Mouse (Mus musculus) thymus, adult 2 months (tissue): ENCODE measurements around the gene Gse1. TPM values are rescaled to one million over a fixed set of nuclear protein-coding genes. Genes with fewer than 3 reads are reported as not detected.

Experiments used
- DNase-seq: peaks from one replicate; pipeline ENCODE4 v3.0.0; 2021
- H3K27ac ChIP-seq: fragments of 200-500 bp; 2 replicates; pipeline ENCODE4 v1.5.1; 2012; ENCODE audit warnings: low read length, control low read depth; ENCODE audit not compliant: control insufficient read depth, insufficient read depth
- H3K27me3 ChIP-seq: fragments of 200-500 bp; 2 replicates; pipeline ENCODE4 v1.6.1; 2012; ENCODE audit warnings: mild to moderate bottlenecking, low read length, moderate library complexity, mixed read lengths; ENCODE audit not compliant: control insufficient read depth, insufficient read depth
- H3K36me3 ChIP-seq: fragments of 200-500 bp; 2 replicates; pipeline ENCODE4 v1.6.1; 2012; ENCODE audit warnings: mild to moderate bottlenecking, low read length, moderate library complexity; ENCODE audit not compliant: control insufficient read depth, insufficient read depth
- H3K4me1 ChIP-seq: fragments of 200-500 bp; replicated peaks from 2 replicates; pipeline ENCODE4 v1.6.1; 2012; ENCODE audit warnings: low read length; ENCODE audit not compliant: control insufficient read depth, insufficient read depth
- H3K4me3 ChIP-seq: fragments of 200-500 bp; 2 replicates; pipeline ENCODE4 v1.5.1; 2012; ENCODE audit warnings: mild to moderate bottlenecking, low read length, control low read depth, moderate library complexity; ENCODE audit not compliant: control insufficient read depth, insufficient read depth
- CTCF ChIP-seq: fragments of 200-500 bp; IDR thresholded peaks from 2 replicates; pipeline ENCODE4 v1.5.1; 2012; ENCODE audit warnings: mild to moderate bottlenecking, control low read depth, low read length, moderate library complexity, borderline replicate concordance; ENCODE audit not compliant: control insufficient read depth, poor library complexity, insufficient read depth; ENCODE audit errors: extremely low read depth
- POLR2A ChIP-seq: fragments of 200-500 bp; IDR thresholded peaks from 2 replicates; pipeline ENCODE4 v1.6.1; 2012; ENCODE audit warnings: mild to moderate bottlenecking, low read length, control low read depth, moderate library complexity; ENCODE audit not compliant: control insufficient read depth, poor library complexity, insufficient read depth; ENCODE audit errors: extremely low read depth
- WGBS: fragments of 180-500 bp; shearing (Covaris S2); methylation state at CpG from one replicate; pipeline ENCODE4 v1.1.7; 2018; 5-methylcytosine and 5-hydroxymethylcytosine counted together
- polyA plus RNA-seq: library from polyadenylated mRNA; depleted of rRNA; stranded (reverse); fragments of >200 nt; gene quantifications from 2 replicates; pipeline ENCODE4 v1.2.3, GENCODE M21; 2012

Gse1 gene
- polyA plus RNA-seq, 1 experiment, result 202 TPM

DNA sequence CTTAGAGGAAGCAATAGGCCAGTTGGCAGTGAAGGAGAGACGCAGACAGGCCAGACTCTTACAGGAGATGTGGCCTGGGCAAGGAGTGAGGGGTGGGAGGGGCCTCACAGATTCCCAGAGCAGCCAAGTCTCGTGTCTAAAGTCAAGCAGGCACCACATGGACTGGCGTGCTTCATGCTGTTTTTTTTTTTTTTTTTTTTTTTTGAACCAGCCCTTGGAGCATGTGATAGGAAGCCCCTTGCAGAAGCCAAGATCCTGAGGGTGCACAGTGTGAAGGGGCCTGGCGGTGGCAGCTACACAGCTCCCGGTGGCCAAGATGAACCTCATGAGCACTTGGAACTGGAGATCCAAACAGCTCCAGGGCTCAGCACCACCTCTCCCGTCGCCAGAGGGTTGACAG lies 19.8 kb downstream of the Gse1 start:
- WGBS, result 91% methylated on average over 7 of the region's 7 CpGs
- Histone ChIP-seq H3K4me3 (no peak overlapping the region), H3K27me3 (no peaks in the 10 kb centered on the region), H3K27ac (no peak overlapping the region), H3K4me1 (no peaks in the 10 kb centered on the region), H3K36me3 (no peaks in the 10 kb centered on the region)
- no peak for DNase-seq
- TF ChIP-seq CTCF (no peak), POLR2A (no peak)

DNA sequence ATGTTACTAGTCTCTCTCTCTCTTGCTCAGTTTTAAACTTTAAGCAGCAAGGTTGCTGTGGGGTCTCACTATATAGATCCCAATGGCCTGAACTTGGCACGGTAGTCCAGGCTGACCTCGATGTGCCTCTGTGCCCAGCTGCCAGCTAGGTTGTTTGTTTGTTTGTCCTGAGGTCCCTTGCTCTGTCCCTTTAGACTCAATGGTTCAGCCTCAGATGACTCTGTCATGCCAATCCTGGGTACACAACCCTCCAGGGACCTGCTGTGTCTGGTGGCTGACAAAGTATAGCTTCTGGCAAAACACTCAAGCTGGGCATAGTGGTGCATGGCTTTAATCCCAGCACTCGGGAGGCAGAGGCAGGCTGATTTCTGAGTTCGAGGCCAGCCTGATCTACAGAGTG lies 20.2 kb downstream of the Gse1 start:
- 89% methylated on average over 4 of the region's 4 CpGs for WGBS
- H3K36me3 ChIP-seq, result no peaks in the 10 kb centered on the region
- no peaks in the 10 kb centered on the region for H3K27me3 ChIP-seq
- H3K4me3 ChIP-seq, result no peak overlapping the region
- no peak for DNase-seq
- TF ChIP-seq POLR2A (no peak), CTCF (no peak)
- no peak overlapping the region for H3K27ac ChIP-seq
- no peaks in the 10 kb centered on the region for H3K4me1 ChIP-seq

DNA sequence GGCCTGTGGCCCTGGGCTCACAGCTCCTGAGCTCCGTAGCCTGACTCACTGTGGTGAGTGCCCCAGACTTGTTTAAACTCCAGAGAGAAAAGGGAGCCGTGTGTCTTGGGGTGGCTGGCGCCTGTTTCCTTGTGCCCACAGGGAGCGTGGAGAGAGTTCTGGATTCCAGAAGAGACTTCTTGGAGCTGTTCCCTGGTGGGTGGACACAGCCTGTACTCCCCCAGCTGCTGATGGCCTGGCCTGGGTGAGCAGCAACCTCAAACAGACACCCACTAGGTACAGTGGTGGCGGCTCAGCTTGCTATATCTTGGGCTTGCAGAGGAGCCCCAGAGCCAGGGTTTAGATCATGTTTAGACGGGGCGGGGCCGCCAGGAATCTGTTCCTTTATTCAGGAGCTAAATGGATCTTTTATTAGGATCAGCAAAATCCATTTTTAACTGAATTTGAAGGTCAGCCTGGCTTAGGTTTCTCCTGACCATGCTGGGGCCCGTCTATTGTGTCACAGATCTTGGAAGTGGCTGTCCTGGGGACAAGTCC lies 21.6 kb downstream of the Gse1 start:
- Histone ChIP-seq H3K36me3 (no peaks in the 10 kb centered on the region), H3K27me3 (no peaks in the 10 kb centered on the region), H3K4me3 (no peak overlapping the region), H3K27ac (no peak overlapping the region), H3K4me1 (no peaks in the 10 kb centered on the region)
- 95% methylated on average over 9 of the region's 9 CpGs for WGBS
- DNase-seq, result no peak
- no peak for TF ChIP-seq CTCF
- no peak for TF ChIP-seq POLR2A

DNA sequence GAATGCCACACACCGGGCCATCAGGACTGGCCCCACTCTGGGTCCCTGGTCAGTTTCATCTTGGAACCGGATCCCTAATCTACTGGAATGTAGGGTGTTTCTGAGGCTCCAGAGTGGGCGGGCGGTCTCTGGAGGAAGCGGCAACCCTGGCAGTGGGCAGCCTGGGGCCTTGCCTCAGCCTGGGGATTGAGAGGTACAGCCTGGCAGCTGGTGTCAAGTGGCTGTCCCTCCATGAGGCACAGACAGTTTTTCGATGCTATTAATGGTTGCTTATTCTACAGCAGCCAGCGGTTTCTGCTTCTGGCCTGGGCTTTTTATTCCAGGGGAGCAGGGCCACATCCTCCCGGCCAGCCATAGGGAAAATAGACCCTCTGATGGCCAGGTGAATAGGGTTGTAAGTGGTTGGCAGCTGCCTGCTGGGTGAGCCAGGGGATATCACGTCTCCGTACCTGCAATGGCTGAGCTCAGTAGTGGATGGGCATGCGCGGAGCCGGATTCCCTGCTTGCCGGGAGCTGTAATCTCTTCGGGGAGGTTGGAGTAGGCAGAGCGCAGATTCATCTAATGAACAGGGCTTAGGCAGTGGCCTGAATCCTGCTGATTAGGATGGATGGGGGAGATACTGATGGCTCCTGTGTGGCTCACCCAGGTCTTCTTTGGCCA lies 22.6 kb downstream of the Gse1 start:
- no peaks in the 10 kb centered on the region for H3K27me3 ChIP-seq
- WGBS, result 95% methylated on average over 16 of the region's 16 CpGs
- no peak for TF ChIP-seq CTCF
- no peak for TF ChIP-seq POLR2A
- no peak for DNase-seq
- no peaks in the 10 kb centered on the region for H3K36me3 ChIP-seq
- H3K4me3 ChIP-seq, result no peak overlapping the region
- no peak overlapping the region for H3K27ac ChIP-seq
- no peaks in the 10 kb centered on the region for H3K4me1 ChIP-seq

DNA sequence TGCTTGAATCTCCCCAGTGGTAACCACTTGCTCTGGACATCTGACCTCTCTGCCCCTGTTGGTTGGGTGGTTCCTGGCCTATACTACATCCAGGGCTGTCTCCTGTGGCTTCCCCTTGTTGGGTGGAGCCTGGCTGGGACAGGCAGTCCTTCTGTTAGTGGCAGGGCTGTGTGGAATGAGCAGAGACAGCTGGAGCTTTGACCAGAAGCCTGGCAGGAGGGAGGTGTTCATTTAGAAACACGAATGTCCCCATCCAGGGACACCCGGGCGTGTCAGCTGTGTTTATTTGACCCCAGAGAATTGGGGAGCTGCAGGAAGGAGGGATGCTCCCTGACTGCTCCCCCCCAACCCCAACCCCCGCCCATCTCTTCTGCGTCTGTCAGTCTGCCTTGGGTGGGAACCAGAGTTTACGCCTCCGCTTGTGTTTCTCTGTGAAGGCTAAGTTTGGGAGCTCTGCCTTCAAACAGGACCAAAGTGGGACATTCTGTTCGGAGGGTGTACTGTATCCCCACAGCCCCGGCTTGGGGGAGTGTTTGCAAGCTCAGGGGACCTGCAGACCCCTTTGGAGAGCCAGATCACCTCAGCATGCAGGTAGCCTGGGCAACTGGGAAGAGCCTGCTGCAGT lies 23.3 kb downstream of the Gse1 start:
- Histone ChIP-seq H3K27me3 (no peaks in the 10 kb centered on the region), H3K27ac (no peak overlapping the region), H3K36me3 (no peaks in the 10 kb centered on the region), H3K4me3 (no peak overlapping the region), H3K4me1 (no peaks in the 10 kb centered on the region)
- DNase-seq, result no peak
- TF ChIP-seq CTCF, result no peak
- no peak for TF ChIP-seq POLR2A
- 94% methylated on average over 9 of the region's 9 CpGs for WGBS

DNA sequence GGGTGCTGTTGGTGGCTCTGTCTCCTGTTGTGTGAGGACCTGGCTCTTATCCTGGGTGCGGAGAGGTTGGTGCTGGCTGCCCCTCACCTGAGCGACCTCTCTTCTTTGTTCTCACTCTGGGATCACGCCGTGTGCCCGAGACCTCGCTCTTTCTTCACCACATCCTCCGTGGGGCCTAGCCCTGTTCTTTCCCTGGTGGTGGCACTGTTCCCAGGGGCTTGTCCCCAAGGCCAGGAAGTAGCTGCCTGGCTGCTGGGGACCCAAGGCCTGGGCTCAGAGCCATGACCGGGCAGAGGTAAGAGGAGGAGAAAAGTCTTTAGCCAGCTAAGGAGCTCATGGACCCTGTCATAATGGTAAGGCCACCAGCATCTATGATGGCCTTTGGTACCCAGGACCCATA lies 25.4 kb downstream of the Gse1 start:
- Histone ChIP-seq H3K4me3 (no peak overlapping the region), H3K27ac (no peak overlapping the region), H3K4me1 (no peaks in the 10 kb centered on the region), H3K36me3 (no peaks in the 10 kb centered on the region), H3K27me3 (no peaks in the 10 kb centered on the region)
- TF ChIP-seq CTCF (no peak), POLR2A (no peak)
- DNase-seq, result no peak
- WGBS, result 45% methylated on average over 8 of the region's 8 CpGs
